Mouse (Mus musculus) heart, embryonic 14.5 days (tissue): ENCODE measurements around the gene Gemin4. TPM values are rescaled to one million over a fixed set of nuclear protein-coding genes. Genes with fewer than 3 reads are reported as not detected.

ENCODE experiments used
- ATAC-seq: fragments of 200-750 bp; cut with Nextera tagmentation; 2 replicates; pipeline ENCODE4 v1.8.0; 2017; ENCODE audit warnings: low read depth, moderate TSS enrichment; ENCODE audit not compliant: insufficient number of reproducible peaks, insufficient read depth, low FRiP score
- H3K27ac ChIP-seq, 2 experiments: fragments of 200-500 bp in 1 of 2; fragments of 300-500 bp in 1 of 2; sonication (generic) in 1 of 2; replicated peaks in 1 of 2; 2 replicates each; pipeline ENCODE4 v1.5.1; 2012 to 2014; ENCODE audit warnings: low read depth in 2 of 2, low read length in 2 of 2, control low read depth in 1 of 2, mild to moderate bottlenecking in 1 of 2, mixed read lengths in 1 of 2; ENCODE audit not compliant: control insufficient read depth in 1 of 2, insufficient read depth in 1 of 2
- H3K27me3 ChIP-seq: fragments of 300-500 bp; sonication (generic); 2 replicates; pipeline ENCODE4 v1.6.1; 2014; ENCODE audit warnings: mild to moderate bottlenecking, low read length, control low read depth; ENCODE audit not compliant: control insufficient read depth, insufficient read depth
- H3K36me3 ChIP-seq: fragments of 300-500 bp; sonication (generic); 2 replicates; pipeline ENCODE4 v1.6.1; 2014; ENCODE audit warnings: mild to moderate bottlenecking, control low read depth, low read length, mixed read lengths; ENCODE audit not compliant: control insufficient read depth, insufficient read depth
- H3K4me1 ChIP-seq, 2 experiments: fragments of 200-500 bp in 1 of 2; fragments of 300-500 bp in 1 of 2; sonication (generic) in 1 of 2; 2 replicates each; pipeline ENCODE4 v1.6.1; 2012 to 2014; ENCODE audit warnings: low read length in 2 of 2, control low read depth in 1 of 2, mixed read lengths in 1 of 2; ENCODE audit not compliant: control insufficient read depth in 2 of 2, insufficient read depth in 2 of 2
- H3K4me2 ChIP-seq: fragments of 300-500 bp; sonication (generic); 2 replicates; pipeline ENCODE4 v1.6.1; 2014; ENCODE audit warnings: mild to moderate bottlenecking, low read length
- H3K4me3 ChIP-seq, 2 experiments: fragments of 200-500 bp in 1 of 2; fragments of 300-500 bp in 1 of 2; sonication (generic) in 1 of 2; 2 replicates each; pipeline ENCODE4 v1.5.1; 2012 to 2014; ENCODE audit warnings: low read length in 2 of 2, mild to moderate bottlenecking in 2 of 2, control low read depth in 1 of 2, low read depth in 1 of 2, moderate library complexity in 1 of 2; ENCODE audit not compliant: control insufficient read depth in 1 of 2, insufficient read depth in 1 of 2
- H3K9ac ChIP-seq: fragments of 300-500 bp; sonication (generic); 2 replicates; pipeline ENCODE4 v1.6.1; 2014; ENCODE audit warnings: mild to moderate bottlenecking, low read length
- H3K9me3 ChIP-seq: fragments of 300-500 bp; sonication (generic); 2 replicates; pipeline ENCODE4 v1.6.1; 2016; ENCODE audit warnings: low read length, control low read depth; ENCODE audit not compliant: control insufficient read depth
- WGBS: fragments of 180-500 bp; shearing (Covaris S2); extraction: QIAGEN DNeasy Blood & Tissue Kit; methylation state at CpG from one replicate; pipeline ENCODE4 v1.1.7; 2014; 5-methylcytosine and 5-hydroxymethylcytosine counted together
- polyA plus RNA-seq: library from polyadenylated mRNA; unstranded; fragments of >200 nt; fragmentation: Nextera tagmentation; extraction: Ambion mirVana; gene quantifications from 2 replicates; pipeline ENCODE4 v1.2.1, GENCODE M21; 2014

Gene Gemin4
- polyA plus RNA-seq, 1 experiment from 2014 or later: 18.8 TPM

DNA sequence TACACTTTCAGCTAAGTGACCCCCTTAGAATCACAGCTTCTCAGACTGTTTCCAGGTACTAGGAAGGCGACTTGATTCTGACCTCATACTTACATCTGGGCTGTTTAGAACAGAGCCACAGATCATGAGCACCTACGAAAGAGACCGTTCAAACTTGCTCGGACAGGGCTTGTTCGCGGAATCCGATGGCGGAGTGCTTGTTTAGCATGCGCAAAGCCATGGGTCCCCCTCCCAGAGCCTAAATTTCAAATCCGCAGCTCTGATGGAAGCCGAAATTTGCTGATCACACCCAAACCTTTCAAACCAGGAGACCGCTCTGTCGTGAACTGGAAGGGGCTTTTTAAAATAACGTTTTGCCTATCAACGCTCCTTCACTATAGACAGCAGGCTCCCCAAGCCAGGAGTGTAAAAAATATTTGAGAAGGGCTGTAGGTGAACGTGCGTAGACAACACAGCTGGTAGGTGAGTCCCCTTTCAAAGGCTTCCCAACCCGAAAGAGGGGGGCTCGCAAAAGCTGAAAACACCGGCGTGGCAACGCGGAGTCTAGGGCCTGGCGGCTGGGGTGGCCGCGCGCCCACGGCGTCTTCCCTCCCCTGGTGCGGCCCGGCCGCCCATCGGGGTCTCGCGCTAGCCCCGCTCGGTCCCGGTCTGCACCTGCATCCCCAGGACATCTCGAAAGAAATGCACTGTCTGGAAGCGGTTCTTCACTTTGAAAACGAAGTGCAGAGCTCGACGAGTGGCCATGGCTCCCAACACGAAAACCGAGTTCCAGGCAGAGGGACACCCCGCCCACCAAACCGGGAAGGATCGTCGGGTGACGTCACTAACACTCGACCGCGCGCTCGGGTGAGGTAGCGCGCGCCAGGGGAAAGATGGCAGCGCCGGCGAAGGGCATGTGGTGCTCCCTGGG lies 25.7 kb upstream of the Gemin4 start, which contains the start of the genes Mrm3 and Glod4:
Mrm3 (plus strand) TSS at position 815 of the 910 bp plus-strand sequence.
Glod4 (minus strand) TSS at position 825 of the 910 bp plus-strand sequence.
- WGBS: under 1% methylated on average over 61 of the region's 61 CpGs
- Histone ChIP-seq H3K9me3 (no peaks in the 10 kb centered on the region), H3K9ac (peak within 1 kb of the TSS; percentile 86), H3K4me3 (peak within 1 kb of the TSS; percentile 79 to 81), H3K36me3 (peaks cover 44% of the 10 kb centered on the region), H3K27me3 (no peaks in the 10 kb centered on the region), H3K4me2 (peak within 1 kb of the TSS; percentile 74), H3K27ac (peak within 1 kb of the TSS; percentile 52 to 71; a peak in 3 of 4 replicates), H3K4me1 (peaks cover 2 to 8% of the 10 kb centered on the region in 2 experiments; a peak in 1 of 4 replicates)
- peak; percentile 80 for ATAC-seq

DNA sequence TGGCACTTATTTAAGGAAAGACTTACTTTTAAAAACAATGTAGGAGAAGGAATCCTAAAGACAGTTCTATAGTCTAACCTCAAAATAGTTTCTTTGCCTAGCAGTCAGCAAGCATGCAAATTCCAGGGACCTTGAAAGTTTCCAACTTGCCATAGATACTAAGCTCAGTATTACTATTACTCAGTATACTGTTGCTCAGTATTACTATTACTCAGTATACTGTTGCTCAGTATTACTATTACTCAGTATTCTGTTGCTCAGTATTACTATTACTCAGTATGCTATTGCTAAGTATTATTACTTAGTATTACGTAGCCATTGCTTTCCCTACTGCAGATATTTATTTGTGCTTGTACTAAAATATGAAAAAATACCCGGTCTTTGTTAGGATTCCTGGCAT lies 22.3 kb upstream of the Gemin4 start:
- no peak overlapping the region for H3K4me3 ChIP-seq
- H3K4me2 ChIP-seq: no peak overlapping the region
- ATAC-seq: no peak
- no peaks in the 10 kb centered on the region for H3K9me3 ChIP-seq
- peaks cover 53% of the 10 kb centered on the region for H3K36me3 ChIP-seq
- H3K27me3 ChIP-seq: no peaks in the 10 kb centered on the region
- WGBS: 93% methylated on average over 2 of the region's 2 CpGs
- peaks cover 2 to 8% of the 10 kb centered on the region in 2 experiments; a peak in 1 of 4 replicates for H3K4me1 ChIP-seq
- H3K27ac ChIP-seq: no peak overlapping the region
- H3K9ac ChIP-seq: no peak overlapping the region

DNA sequence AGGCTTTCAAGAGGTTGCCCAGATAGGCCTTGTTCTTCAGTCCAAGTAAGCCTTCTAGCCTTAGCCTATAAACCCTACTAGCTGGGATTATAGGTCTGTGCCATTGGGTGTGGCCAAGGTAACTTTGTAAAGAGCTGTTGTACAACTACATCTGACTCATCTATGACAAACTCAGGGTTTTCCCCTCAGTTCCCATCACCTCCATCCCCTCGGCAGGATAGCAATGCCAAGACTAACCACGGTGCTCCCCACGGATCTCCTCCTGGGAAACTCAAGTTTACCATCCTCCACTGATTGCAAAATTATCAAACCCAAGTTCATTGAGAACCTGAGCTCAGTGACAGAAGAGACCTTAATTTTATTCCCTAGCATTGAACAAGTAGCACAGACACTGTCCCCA lies 18.7 kb upstream of the Gemin4 start:
- Histone ChIP-seq H3K4me1 (no peaks in the 10 kb centered on the region), H3K9me3 (no peaks in the 10 kb centered on the region), H3K9ac (no peak overlapping the region), H3K27ac (no peak overlapping the region), H3K4me3 (no peak overlapping the region), H3K27me3 (no peaks in the 10 kb centered on the region), H3K36me3 (peaks cover 87% of the 10 kb centered on the region), H3K4me2 (no peak overlapping the region)
- 94% methylated on average over 3 of the region's 3 CpGs for WGBS
- ATAC-seq: no peak

DNA sequence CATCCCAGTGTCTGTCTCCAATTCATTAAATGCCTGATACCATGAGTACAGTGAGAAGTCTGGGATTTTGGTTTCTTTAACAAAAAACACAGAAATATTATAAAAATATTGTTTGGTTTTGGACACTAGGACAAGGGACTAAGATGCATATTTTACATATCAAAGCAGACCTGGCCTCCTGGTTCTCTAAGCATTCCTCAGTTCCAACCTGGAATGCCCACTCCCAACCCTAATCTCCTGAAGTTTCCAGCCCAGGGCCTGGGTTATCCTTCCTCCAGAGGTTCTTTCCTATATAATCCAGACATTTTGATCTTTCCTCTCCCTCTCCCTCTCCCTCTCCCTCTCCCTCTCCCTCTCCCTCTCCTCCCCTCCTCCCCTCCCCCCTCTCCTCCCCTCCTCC lies 7.6 kb upstream of the Gemin4 start:
- peaks cover 49% of the 10 kb centered on the region for H3K36me3 ChIP-seq
- H3K27ac ChIP-seq: no peak overlapping the region
- no peaks in the 10 kb centered on the region for H3K27me3 ChIP-seq

DNA sequence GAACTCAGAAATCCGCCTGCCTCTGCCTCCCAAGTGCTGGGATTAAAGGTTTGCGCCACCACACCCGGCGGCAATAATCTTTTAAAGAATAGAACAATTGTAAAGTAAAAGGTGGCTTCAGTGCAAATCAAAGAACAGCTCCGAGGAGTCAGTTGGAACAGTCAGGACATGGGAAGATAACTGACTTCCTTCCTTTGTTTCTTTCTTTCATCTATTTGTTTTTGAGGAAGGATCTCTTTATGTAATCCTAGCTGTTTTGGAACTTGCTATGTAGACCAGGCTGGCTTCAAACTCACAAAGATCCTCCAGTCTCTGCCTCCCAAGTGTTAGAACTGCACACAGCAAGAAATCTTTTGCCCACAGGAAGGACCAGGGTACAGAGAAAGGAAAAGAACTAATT lies 7.2 kb upstream of the Gemin4 start:
- no peaks in the 10 kb centered on the region for H3K9me3 ChIP-seq
- no peak overlapping the region for H3K27ac ChIP-seq
- H3K27me3 ChIP-seq: no peaks in the 10 kb centered on the region
- H3K4me1 ChIP-seq: no peaks in the 10 kb centered on the region
- H3K36me3 ChIP-seq: peaks cover 54% of the 10 kb centered on the region
- no peak overlapping the region for H3K4me2 ChIP-seq
- 87% methylated on average over 5 of the region's 5 CpGs for WGBS
- no peak overlapping the region for H3K9ac ChIP-seq
- ATAC-seq: no peak
- no peak overlapping the region for H3K4me3 ChIP-seq

More for the DNA sequence above, 7.6 kb upstream of the Gemin4 start:
- Histone ChIP-seq H3K4me1 (no peaks in the 10 kb centered on the region), H3K9me3 (no peaks in the 10 kb centered on the region), H3K4me3 (no peak overlapping the region), H3K4me2 (no peak overlapping the region), H3K9ac (no peak overlapping the region)
- ATAC-seq: no peak

DNA sequence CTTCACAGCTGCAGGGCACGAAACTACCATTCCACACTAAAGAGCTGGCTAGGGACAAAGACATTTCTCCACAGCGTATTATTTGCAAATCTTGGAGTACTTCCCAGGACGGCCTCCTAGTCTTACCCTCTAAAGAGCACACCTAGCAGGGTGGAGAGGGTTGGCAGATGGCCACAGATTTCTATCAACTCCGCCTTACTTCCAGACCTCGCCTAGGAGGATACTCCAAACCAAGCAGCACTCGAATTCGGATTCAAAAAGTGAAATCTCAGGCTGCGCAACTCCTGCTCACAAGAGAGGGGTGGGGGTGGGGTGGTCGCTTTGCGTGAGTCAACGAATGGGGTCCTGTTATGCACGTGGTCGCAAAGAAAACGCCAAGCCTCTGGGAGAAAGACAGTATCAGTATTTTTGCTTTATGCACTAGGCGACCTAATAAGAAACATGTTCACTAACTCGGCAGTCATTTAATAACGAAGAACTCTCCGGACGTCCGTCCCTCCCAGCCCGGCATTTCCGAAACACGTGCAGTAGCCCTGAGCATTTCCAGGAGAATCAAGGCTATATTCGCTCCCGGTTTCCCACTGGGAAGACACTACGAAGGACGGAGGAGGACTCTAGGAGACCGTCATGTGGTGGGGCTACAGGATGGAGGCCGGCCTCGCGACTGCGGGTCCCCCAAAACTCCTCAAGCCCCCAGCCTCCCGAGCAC lies 629 bp downstream of the Gemin4 start:
- Histone ChIP-seq H3K27ac (peak overlapping the region; percentile 60 to 92), H3K27me3 (no peaks in the 10 kb centered on the region), H3K9me3 (no peaks in the 10 kb centered on the region), H3K4me3 (peak overlapping the region; percentile 72 to 92), H3K4me1 (peaks cover 2 to 7% of the 10 kb centered on the region in 2 experiments; a peak in 2 of 4 replicates), H3K9ac (peak overlapping the region; percentile 95), H3K4me2 (peak overlapping the region; percentile 83), H3K36me3 (peaks cover 47% of the 10 kb centered on the region)
- ATAC-seq: peak; percentile 59; the same call in 1 of the 2 replicates
- WGBS: 2% methylated on average over 33 of the region's 33 CpGs

DNA sequence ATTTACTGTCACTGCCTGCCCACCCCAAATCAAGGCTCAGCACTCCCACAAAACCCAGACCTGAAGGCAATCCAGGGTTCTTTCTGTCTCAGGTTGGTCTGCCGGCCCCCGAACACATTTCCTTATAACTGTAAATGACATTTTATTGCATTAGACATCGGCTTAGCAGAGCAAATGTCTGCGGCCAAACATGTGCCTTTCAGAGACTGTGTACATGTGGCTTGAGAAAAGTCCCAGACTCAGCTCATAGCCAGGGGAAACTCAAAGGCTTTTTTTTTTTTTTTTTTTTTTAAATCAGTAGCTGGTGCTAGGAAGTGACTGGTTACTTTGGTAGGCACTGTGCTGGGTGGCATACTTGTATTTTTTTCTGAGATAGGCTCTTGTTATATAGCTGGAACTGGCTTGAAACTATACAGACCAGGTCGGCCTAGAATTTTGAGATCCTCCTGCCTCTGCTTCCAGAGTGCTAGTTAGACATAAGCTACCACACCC lies 1.4 kb downstream of the Gemin4 start:
- 94% methylated on average over 5 of the region's 5 CpGs for WGBS
- peak overlapping the region in 1 of 2 experiments; percentile 92; a peak in 1 of 4 replicates for H3K4me3 ChIP-seq

More for the DNA sequence above, 1.4 kb downstream of the Gemin4 start:
- H3K4me1 ChIP-seq: peaks cover 2 to 7% of the 10 kb centered on the region in 2 experiments; a peak in 2 of 4 replicates
- H3K9me3 ChIP-seq: no peaks in the 10 kb centered on the region
- H3K4me2 ChIP-seq: peak overlapping the region; percentile 83
- H3K27me3 ChIP-seq: no peaks in the 10 kb centered on the region
- peak overlapping the region; percentile 95 for H3K9ac ChIP-seq
- ATAC-seq: no peak
- H3K36me3 ChIP-seq: peaks cover 42% of the 10 kb centered on the region
- no peak overlapping the region for H3K27ac ChIP-seq
